Mouse (Mus musculus) embryonic facial prominence, embryonic 10.5 days (tissue): ENCODE data around the gene Emp3. TPM values are rescaled to one million over a fixed set of nuclear protein-coding genes. Genes with fewer than 3 reads are reported as not detected.
"Not testable (repeated sequence)": the region's sequence is repeated elsewhere in the genome, so short reads cannot be mapped to it uniquely, and the experiment has no call there.

Experiments
- DNase-seq: peaks from one replicate; pipeline ENCODE4 v3.0.0-alpha.2; 2017; ENCODE audit warnings: low spot score
- H3K27ac ChIP-seq: fragments of 300-500 bp; sonication (generic); replicated peaks from 2 replicates; pipeline ENCODE4 v1.5.1; 2016; ENCODE audit warnings: mild to moderate bottlenecking
- H3K27me3 ChIP-seq: fragments of 300-500 bp; sonication (generic); replicated peaks from 2 replicates; pipeline ENCODE4 v1.6.1; 2016; ENCODE audit warnings: low read depth, mild to moderate bottlenecking; ENCODE audit not compliant: poor library complexity, severe bottlenecking
- H3K36me3 ChIP-seq: fragments of 300-500 bp; sonication (generic); replicated peaks from 2 replicates; pipeline ENCODE4 v1.6.1; 2016; ENCODE audit warnings: mild to moderate bottlenecking, moderate library complexity
- H3K4me1 ChIP-seq: fragments of 300-500 bp; sonication (generic); 2 replicates; pipeline ENCODE4 v1.6.1; 2016
- H3K4me3 ChIP-seq: fragments of 300-500 bp; sonication (generic); 2 replicates; pipeline ENCODE4 v1.5.1; 2016; ENCODE audit warnings: mild to moderate bottlenecking, moderate library complexity
- H3K9me3 ChIP-seq: fragments of 300-500 bp; sonication (generic); 2 replicates; pipeline ENCODE4 v1.6.1; 2016; ENCODE audit warnings: mild to moderate bottlenecking
- WGBS: fragments of 180-500 bp; shearing (Covaris S2); methylation state at CpG from one replicate; pipeline ENCODE4 v1.1.7; 2016; 5-methylcytosine and 5-hydroxymethylcytosine counted together
- polyA plus RNA-seq: library from polyadenylated mRNA; unstranded; fragments of >200 nt; fragmentation: Nextera tagmentation; extraction: Ambion mirVana; gene quantifications from 2 replicates; pipeline ENCODE4 v1.2.1, GENCODE M21; 2016

Gene Emp3
- polyA plus RNA-seq, 1 experiment from 2014 or later: 15.6 TPM

- no peak overlapping the region for H3K4me3 ChIP-seq
- 95% methylated on average over 16 of the region's 16 CpGs for WGBS
- H3K27me3 ChIP-seq: no peaks in the 10 kb centered on the region
- H3K9me3 ChIP-seq: peaks cover 5% of the 10 kb centered on the region; the same call in 1 of the 2 replicates
- H3K27ac ChIP-seq: no peak overlapping the region
- H3K36me3 ChIP-seq: peaks cover 36% of the 10 kb centered on the region
- peaks cover under 1% of the 10 kb centered on the region; the same call in 1 of the 2 replicates for H3K4me1 ChIP-seq
- no peak for DNase-seq
These were observed 12.1 kb downstream of the Emp3 start for GRCm38 (mm10) chr7:45909145-45909544.

GRCm38 (mm10) chr7:45908384-45908783 is 12.8 kb downstream of the Emp3 start:
- no peak for DNase-seq
- H3K9me3 ChIP-seq: peaks cover 8% of the 10 kb centered on the region; the same call in 1 of the 2 replicates
- H3K4me1 ChIP-seq: no peaks in the 10 kb centered on the region
- no peak overlapping the region for H3K27ac ChIP-seq
- no peaks in the 10 kb centered on the region for H3K27me3 ChIP-seq
- H3K36me3 ChIP-seq: peaks cover 35% of the 10 kb centered on the region
- H3K4me3 ChIP-seq: no peak overlapping the region

GRCm38 (mm10) chr7:45906622-45907021 is 14.6 kb downstream of the Emp3 start:
- Histone ChIP-seq H3K27me3 (no peaks in the 10 kb centered on the region), H3K9me3 (peaks cover 8% of the 10 kb centered on the region; the same call in 1 of the 2 replicates), H3K27ac (no peak overlapping the region), H3K4me3 (no peak overlapping the region), H3K36me3 (peaks cover 30% of the 10 kb centered on the region), H3K4me1 (no peaks in the 10 kb centered on the region)
- no peak for DNase-seq
- WGBS: 88% methylated on average over 9 of the region's 9 CpGs

- 81% methylated on average over 12 of the region's 12 CpGs for WGBS
- Histone ChIP-seq H3K4me3 (no peak overlapping the region), H3K36me3 (no peaks in the 10 kb centered on the region; the same call in 1 of the 2 replicates), H3K9me3 (peaks cover 2% of the 10 kb centered on the region; the same call in 1 of the 2 replicates), H3K27me3 (no peaks in the 10 kb centered on the region), H3K27ac (no peak overlapping the region), H3K4me1 (peaks cover 9% of the 10 kb centered on the region)
- DNase-seq: peak; percentile 35
These were observed 18.7 kb downstream of the Emp3 start for GRCm38 (mm10) chr7:45902481-45903002.

GRCm38 (mm10) chr7:45901562-45901961 is 19.6 kb downstream of the Emp3 start:
- 61% methylated on average over 5 of the region's 5 CpGs for WGBS
- Histone ChIP-seq H3K36me3 (no peaks in the 10 kb centered on the region), H3K4me1 (peaks cover 14% of the 10 kb centered on the region), H3K4me3 (no peak overlapping the region), H3K27ac (no peak overlapping the region), H3K9me3 (peaks cover 2% of the 10 kb centered on the region; the same call in 1 of the 2 replicates), H3K27me3 (no peaks in the 10 kb centered on the region)
- no peak for DNase-seq

- H3K27ac ChIP-seq, DNase-seq: not testable (repeated sequence)
- H3K4me3 ChIP-seq: peak overlapping the region; percentile 67
These were observed 23.1 kb downstream of the Emp3 start for GRCm38 (mm10) chr7:45898125-45898524.

GRCm38 (mm10) chr7:45897258-45897757 is 23.9 kb downstream of the Emp3 start:
- H3K27me3 ChIP-seq: peaks cover 9% of the 10 kb centered on the region
- under 1% methylated on average over 19 of the region's 19 CpGs for WGBS
- DNase-seq: peak; percentile 61
- peak overlapping the region; percentile 92 for H3K27ac ChIP-seq
- peak overlapping the region; percentile 67 for H3K4me3 ChIP-seq
- H3K4me1 ChIP-seq: peaks cover 23% of the 10 kb centered on the region
- H3K9me3 ChIP-seq: no peaks in the 10 kb centered on the region
- no peaks in the 10 kb centered on the region for H3K36me3 ChIP-seq

More at GRCm38 (mm10) chr7:45898125-45898524, 23.1 kb downstream of the Emp3 start:
- not testable (repeated sequence) for H3K36me3 ChIP-seq, H3K27me3 ChIP-seq, H3K9me3 ChIP-seq
- WGBS: 68% methylated on average over 4 of the region's 4 CpGs
- H3K4me1 ChIP-seq: peaks cover 20% of the 10 kb centered on the region

GRCm38 (mm10) chr7:45896517-45897257 is 24.5 kb downstream of the Emp3 start, which contains the start of the genes Syngr4 and Tmem143:
Gene Syngr4, minus strand, starts transcription at chr7:45896714.
Gene Tmem143, plus strand, starts transcription at chr7:45896941.
- WGBS: under 1% methylated on average over 40 of the region's 40 CpGs
- no peaks in the 10 kb centered on the region for H3K36me3 ChIP-seq
- peak within 1 kb of the TSS; percentile 67 for H3K4me3 ChIP-seq
- no peaks in the 10 kb centered on the region for H3K9me3 ChIP-seq
- peak within 1 kb of the TSS; percentile 92 for H3K27ac ChIP-seq
- H3K4me1 ChIP-seq: peaks cover 28% of the 10 kb centered on the region
- H3K27me3 ChIP-seq: peaks cover 9% of the 10 kb centered on the region
- DNase-seq: peak; percentile 96

- H3K4me3 ChIP-seq: peak overlapping the region; percentile 67
- peaks cover 32% of the 10 kb centered on the region for H3K4me1 ChIP-seq
- H3K27me3 ChIP-seq: peaks cover 9% of the 10 kb centered on the region
- WGBS: 74% methylated on average over 6 of the region's 6 CpGs
- H3K27ac ChIP-seq: peak overlapping the region; percentile 81
- no peaks in the 10 kb centered on the region for H3K36me3 ChIP-seq
- no peak for DNase-seq
- H3K9me3 ChIP-seq: no peaks in the 10 kb centered on the region
These were observed 25.2 kb downstream of the Emp3 start for GRCm38 (mm10) chr7:45895931-45896516.

GRCm38 (mm10) chr7:45892651-45893050 is 28.6 kb downstream of the Emp3 start:
- H3K9me3 ChIP-seq: no peaks in the 10 kb centered on the region
- no peak for DNase-seq
- no peak overlapping the region for H3K27ac ChIP-seq
- peaks cover 9% of the 10 kb centered on the region for H3K27me3 ChIP-seq
- no peaks in the 10 kb centered on the region for H3K36me3 ChIP-seq
- H3K4me3 ChIP-seq: no peak overlapping the region
- H3K4me1 ChIP-seq: peaks cover 28% of the 10 kb centered on the region
- WGBS: 81% methylated on average over 2 of the region's 2 CpGs

- H3K4me3 ChIP-seq: no peak overlapping the region
- no peak overlapping the region for H3K27ac ChIP-seq
- no peak for DNase-seq
- H3K9me3 ChIP-seq: no peaks in the 10 kb centered on the region
- peaks cover 42% of the 10 kb centered on the region for H3K36me3 ChIP-seq
- no peaks in the 10 kb centered on the region for H3K27me3 ChIP-seq
- H3K4me1 ChIP-seq: peaks cover 13% of the 10 kb centered on the region; the same call in 1 of the 2 replicates
- WGBS: 58% methylated on average over 3 of the region's 3 CpGs
These were observed 34.0 kb downstream of the Emp3 start for GRCm38 (mm10) chr7:45887246-45887645.

GRCm38 (mm10) chr7:45881011-45881410 is 40.2 kb downstream of the Emp3 start:
- Histone ChIP-seq H3K36me3 (peaks cover 99% of the 10 kb centered on the region), H3K9me3 (peaks cover 3% of the 10 kb centered on the region; the same call in 1 of the 2 replicates), H3K4me3 (no peak overlapping the region), H3K27me3 (no peaks in the 10 kb centered on the region), H3K4me1 (no peaks in the 10 kb centered on the region), H3K27ac (no peak overlapping the region)
- 86% methylated on average over 2 of the region's 2 CpGs for WGBS
- DNase-seq: no peak
